Mouse (Mus musculus) cortical plate, adult 2 months (tissue): ENCODE results near the gene Tenm4. TPM values are rescaled to one million over a fixed set of nuclear protein-coding genes. Genes with fewer than 3 reads are reported as not detected.

Experiments used
- H3K27ac ChIP-seq: fragments of 200-500 bp; 2 replicates; pipeline ENCODE4 v1.5.1; 2012; ENCODE audit warnings: low read length, control low read depth, inconsistent platforms; ENCODE audit not compliant: insufficient read depth
- H3K4me1 ChIP-seq: fragments of 200-500 bp; 2 replicates; pipeline ENCODE4 v1.6.1; 2011; ENCODE audit warnings: low read length; ENCODE audit not compliant: control insufficient read depth, insufficient read depth
- H3K4me3 ChIP-seq: fragments of 200-500 bp; 2 replicates; pipeline ENCODE4 v1.5.1; 2011; ENCODE audit warnings: mild to moderate bottlenecking, low read length, control low read depth; ENCODE audit not compliant: insufficient read depth
- CTCF ChIP-seq: fragments of 200-500 bp; IDR thresholded peaks from 2 replicates; pipeline ENCODE4 v1.5.1; 2011; ENCODE audit warnings: mild to moderate bottlenecking, control low read depth, low read length; ENCODE audit not compliant: insufficient read depth; ENCODE audit errors: extremely low read depth
- POLR2A ChIP-seq: fragments of 200-500 bp; IDR thresholded peaks from 2 replicates; pipeline ENCODE4 v1.6.1; 2011; ENCODE audit warnings: mild to moderate bottlenecking, low read length, control low read depth; ENCODE audit not compliant: insufficient read depth; ENCODE audit errors: extremely low read depth
- polyA plus RNA-seq: library from polyadenylated mRNA; depleted of rRNA; stranded (reverse); fragments of >200 nt; gene quantifications from 2 replicates; pipeline ENCODE4 v1.2.3, GENCODE M21; 2012

The Tenm4 gene
- polyA plus RNA-seq, 1 experiment: 30.2 TPM

DNA sequence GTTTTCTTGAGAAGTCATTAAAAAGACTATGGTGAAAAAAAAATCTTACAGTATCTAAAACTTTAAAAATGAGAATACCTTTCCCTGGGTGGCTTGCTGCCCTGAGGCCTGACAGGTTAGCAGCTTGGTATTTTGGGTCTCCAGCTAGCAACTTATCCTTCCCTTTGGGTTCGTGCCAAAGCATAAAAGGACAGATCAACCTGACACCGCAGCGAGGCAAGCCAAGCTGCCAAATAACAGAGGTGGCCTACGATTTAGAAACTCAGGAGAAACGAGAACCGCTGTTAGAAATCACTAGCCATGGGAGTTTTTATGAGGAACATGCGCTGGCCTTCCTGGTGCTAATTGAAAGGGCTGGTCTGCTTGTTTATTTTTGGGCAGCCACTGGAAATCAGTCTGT lies 571.2 kb downstream of the Tenm4 start:
- Histone ChIP-seq H3K4me3 (no peak overlapping the region), H3K27ac (no peak overlapping the region), H3K4me1 (peaks cover 2% of the 10 kb centered on the region; the same call in 1 of the 2 replicates)
- TF ChIP-seq CTCF: no peak
- TF ChIP-seq POLR2A: no peak

DNA sequence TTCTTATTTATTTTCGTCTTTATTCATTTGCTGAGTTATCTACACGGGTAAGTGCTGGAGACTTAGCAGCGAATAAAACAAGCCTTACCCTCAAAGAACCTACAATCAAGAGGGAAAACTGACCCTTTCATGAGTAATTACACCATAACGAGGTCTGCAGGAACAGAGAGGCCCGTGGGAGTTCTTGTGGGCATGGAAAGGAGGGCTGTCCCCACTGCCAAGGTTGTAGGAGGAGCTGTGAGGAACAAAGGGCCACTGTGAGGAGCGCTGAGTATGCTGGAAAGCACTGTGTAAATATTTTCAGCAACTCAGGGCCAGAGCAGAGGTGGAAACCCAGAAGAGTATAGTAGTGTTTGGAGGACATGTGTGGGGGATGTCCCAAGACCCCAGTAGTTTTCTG lies 574.9 kb downstream of the Tenm4 start:
- H3K4me1 ChIP-seq: peaks cover 4% of the 10 kb centered on the region
- H3K27ac ChIP-seq: no peak overlapping the region
- H3K4me3 ChIP-seq: no peak overlapping the region
- no peak for TF ChIP-seq CTCF
- no peak for TF ChIP-seq POLR2A

DNA sequence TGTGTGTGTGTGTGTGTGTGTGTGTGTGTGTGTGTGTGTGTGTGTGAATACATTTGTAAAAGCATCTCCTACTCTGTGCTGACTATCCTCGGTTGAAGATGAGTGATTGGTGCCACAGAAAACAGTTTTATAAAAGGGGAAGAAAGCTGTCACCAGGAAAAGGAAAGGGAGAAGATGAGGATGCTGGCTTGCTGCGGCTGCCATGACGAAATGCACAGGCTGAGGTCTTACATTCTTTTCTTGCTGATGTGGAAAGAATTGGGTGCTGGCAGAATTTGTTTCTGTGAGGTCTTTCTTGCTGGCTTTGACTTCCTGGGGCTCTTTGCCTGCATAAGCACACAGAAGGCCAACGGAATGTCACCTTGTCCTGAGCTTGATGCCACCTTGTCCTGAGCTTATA lies 575.7 kb downstream of the Tenm4 start:
- no peak for TF ChIP-seq CTCF
- TF ChIP-seq POLR2A: no peak
- H3K27ac ChIP-seq: no peak overlapping the region
- no peak overlapping the region for H3K4me3 ChIP-seq
- H3K4me1 ChIP-seq: peaks cover 4% of the 10 kb centered on the region

DNA sequence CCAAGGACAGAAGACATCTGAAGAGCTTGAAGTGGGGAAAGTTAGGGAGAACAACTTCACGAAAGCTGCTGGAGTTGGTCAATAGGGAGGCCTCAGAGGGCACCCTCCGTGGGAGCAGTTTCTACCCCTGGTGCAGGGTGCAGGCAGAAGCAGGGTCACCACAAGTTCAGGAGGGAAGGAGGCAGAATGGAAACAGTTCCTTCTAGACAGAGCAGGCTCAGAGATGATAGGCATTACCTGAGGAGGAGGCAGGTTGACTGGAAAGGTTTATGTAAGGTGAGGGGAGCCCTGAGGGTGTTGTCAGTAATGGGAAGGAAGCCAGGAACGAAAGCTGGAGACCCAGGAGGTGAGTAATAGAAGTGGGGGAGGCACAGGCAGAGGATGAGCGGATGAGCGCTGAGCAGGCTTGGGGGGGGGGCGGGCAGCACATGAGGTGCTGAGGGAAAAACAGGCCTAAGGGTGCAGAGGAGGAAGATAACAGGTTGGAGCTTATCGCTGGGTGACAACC lies 577.5 kb downstream of the Tenm4 start:
- no peak for TF ChIP-seq CTCF
- no peak for TF ChIP-seq POLR2A
- Histone ChIP-seq H3K4me1 (peaks cover 4% of the 10 kb centered on the region), H3K27ac (no peak overlapping the region), H3K4me3 (no peak overlapping the region)

DNA sequence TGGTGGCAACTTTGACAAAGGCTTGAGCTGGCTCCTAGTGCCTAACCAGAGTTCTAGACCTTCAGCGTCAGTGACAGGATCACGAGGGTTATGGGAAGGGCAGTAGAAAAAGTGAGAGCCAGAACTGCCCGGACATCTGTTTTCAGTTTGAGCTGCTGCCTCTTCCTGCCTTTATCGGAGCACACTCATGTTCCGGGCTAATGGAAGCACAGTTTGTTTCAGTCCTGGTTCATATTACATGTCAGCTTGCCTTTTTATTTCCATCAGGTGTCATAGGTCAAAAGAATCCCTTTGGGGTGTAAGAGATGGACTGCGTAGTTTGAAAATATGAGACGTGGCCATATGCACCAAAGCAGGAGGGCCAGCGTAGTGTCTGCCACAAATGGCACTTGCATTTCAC lies 578.7 kb downstream of the Tenm4 start:
- no peak overlapping the region for H3K4me3 ChIP-seq
- no peak for TF ChIP-seq POLR2A
- TF ChIP-seq CTCF: no peak
- H3K4me1 ChIP-seq: peaks cover 4% of the 10 kb centered on the region
- H3K27ac ChIP-seq: no peak overlapping the region

DNA sequence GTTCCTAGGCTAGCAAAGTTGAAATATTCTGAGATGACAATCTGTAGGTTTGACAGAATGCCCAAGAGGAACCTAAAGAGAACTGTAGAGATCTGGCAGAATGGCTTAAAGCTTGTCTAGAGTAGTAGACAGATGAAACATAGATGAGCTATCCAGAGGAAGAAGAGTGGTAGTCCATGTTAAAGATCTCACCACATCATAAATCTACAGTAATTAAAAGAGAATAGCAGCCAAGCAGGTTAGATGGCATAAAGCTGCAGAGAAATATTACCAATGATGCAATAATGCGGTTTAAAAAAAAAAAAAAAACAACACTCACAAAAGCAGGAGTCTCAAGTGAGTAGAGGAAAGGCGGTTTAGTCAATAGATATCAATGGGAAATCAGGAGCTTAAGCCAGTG lies 580.2 kb downstream of the Tenm4 start:
- Histone ChIP-seq H3K4me3 (no peak overlapping the region), H3K27ac (no peak overlapping the region)
- TF ChIP-seq POLR2A: no peak
- no peak for TF ChIP-seq CTCF

DNA sequence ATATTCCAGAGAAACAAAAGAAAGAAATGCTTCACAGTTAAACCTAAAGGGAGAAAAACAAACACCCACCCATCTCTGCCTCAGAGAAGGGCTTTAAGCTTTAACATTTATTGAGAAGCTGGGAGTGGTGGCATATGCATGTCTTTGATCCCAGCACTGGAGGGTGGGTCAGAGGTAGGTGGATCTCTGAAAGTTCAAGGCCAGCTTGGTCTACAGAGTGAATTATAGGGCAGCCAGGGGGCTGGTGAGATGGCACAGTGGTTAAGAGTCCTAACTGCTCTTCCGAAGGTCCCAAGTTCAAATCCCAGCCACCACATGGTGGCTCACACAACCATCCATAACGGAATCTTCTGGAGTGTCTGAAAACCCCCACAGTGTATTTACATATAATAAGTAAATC lies 581.7 kb downstream of the Tenm4 start:
- Histone ChIP-seq H3K4me1 (peaks cover 3% of the 10 kb centered on the region), H3K4me3 (no peak overlapping the region), H3K27ac (no peak overlapping the region)
- TF ChIP-seq POLR2A: no peak
- no peak for TF ChIP-seq CTCF

More for the DNA sequence above, 580.2 kb downstream of the Tenm4 start:
- peaks cover 3% of the 10 kb centered on the region for H3K4me1 ChIP-seq

DNA sequence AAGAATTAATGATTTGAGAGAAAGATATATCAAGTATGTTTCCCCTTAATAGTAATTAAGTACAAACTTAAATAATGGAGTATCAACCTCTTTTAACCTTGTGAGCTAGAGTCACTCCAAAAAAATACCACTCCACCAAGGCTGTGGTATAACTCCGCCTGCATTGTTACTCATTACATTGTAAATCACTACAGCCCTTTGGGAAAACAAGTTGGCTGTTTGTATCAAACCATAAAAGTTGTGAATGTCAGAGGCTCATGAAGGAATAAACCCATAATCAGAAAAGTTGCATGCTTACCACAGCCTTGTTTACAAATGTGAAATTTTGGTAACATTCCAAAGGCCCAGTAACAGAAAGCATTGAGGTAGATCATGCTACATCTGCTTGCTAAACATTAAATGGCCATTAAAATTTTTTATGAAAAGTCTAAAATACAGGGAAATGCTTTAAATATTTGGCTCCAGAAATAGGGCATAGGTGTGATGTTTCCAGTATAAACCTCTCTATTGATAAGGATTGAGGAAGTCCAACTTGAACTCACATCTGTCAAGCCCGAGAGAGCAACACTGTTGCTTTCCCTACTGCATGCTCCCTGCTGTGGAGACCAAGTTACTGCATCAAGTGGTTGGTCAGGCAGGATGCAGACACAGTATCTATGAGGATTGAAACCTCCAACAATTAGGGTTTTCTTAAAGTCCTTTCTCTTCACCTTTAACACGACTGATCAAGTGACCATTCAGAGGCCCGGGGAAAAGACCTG lies 582.5 kb downstream of the Tenm4 start:
- Histone ChIP-seq H3K4me1 (peaks cover 3% of the 10 kb centered on the region), H3K4me3 (no peak overlapping the region), H3K27ac (no peak overlapping the region)
- TF ChIP-seq POLR2A (no peak), CTCF (no peak)

DNA sequence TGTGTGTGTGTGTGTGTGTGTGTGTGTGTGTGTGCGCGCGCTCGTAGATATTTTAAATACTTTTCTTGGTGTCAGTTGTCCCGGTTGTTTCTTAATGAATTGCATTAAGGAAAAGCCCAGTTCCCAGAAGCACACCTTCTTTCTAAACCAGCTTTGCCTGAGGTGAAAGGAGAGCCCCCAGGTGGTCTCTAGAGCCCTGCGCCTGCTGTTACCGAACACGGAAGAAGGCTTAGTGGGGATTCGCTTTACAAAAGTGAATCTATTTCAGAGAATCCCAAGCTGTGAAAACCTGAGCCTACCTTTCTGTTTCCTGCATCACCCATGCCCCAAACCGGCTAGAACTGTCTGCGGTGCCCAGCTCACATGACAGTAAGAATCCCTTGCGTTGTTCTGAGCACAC lies 583.1 kb downstream of the Tenm4 start:
- TF ChIP-seq POLR2A (no peak), CTCF (no peak)
- no peak overlapping the region for H3K27ac ChIP-seq
- no peaks in the 10 kb centered on the region for H3K4me1 ChIP-seq
- no peak overlapping the region for H3K4me3 ChIP-seq

DNA sequence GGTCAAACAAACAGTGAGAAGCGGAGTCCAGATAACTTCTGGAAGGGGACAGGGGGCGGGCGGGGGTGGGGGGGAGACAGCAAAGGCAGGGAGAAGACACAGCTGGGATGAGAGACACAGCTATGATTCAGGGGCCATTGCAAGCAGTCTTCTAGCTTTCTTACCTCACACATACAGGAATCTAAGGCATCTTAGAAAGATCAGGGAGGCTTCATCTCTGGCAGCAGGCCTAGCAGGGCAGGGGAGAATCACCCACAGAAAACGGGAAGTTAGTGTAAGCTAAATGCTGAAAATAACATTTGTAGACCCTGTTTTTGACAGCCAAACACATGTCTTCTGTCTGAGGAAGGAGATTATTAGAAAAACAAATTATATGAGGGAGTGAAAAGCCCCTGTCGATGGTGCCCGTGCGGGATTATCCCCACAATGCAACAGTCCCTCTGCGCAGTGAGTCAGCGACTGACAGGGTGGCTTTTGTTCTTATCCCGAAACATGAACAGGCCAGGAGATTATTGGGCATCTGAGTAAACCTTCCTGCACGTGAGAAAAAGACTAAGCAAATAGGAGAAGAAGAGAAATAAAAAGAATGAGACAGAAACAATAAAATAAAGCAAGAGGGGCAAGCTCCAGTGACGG lies 584.5 kb downstream of the Tenm4 start:
- no peak overlapping the region for H3K27ac ChIP-seq
- no peaks in the 10 kb centered on the region for H3K4me1 ChIP-seq
- no peak overlapping the region for H3K4me3 ChIP-seq
- TF ChIP-seq POLR2A: no peak
- TF ChIP-seq CTCF: no peak
